Mouse (Mus musculus): ENCODE data around the gene Suclg1. TPM values are rescaled to one million over a fixed set of nuclear protein-coding genes. Genes with fewer than 3 reads are reported as not detected.

Suclg1 gene
- polyA plus RNA-seq, 1 experiment: 127 TPM

- H3ac ChIP-seq (ENCODE audit: control insufficient read depth, insufficient read length, low read depth): no peak overlapping the region
- H3K27me3 ChIP-seq (ENCODE audit: control insufficient read depth, insufficient read depth, insufficient read length): no peaks in the 10 kb centered on the region
- peaks cover 13% of the 10 kb centered on the region for H3K79me2 ChIP-seq (ENCODE audit: control insufficient read depth, insufficient read depth)
- H3K36me3 ChIP-seq (ENCODE audit: control insufficient read depth, insufficient read depth): peaks cover 60% of the 10 kb centered on the region
- TF ChIP-seq CEBPB (IDR thresholded peaks at IDR 0.05; ENCODE audit: low read depth) (no peak), MYOG (IDR thresholded peaks at IDR 0.05; ENCODE audit: control insufficient read depth, extremely low read depth, insufficient read length) (no peak), FOSL1 (IDR thresholded peaks at IDR 0.05; ENCODE audit: insufficient read depth, low read length, poor library complexity, severe bottlenecking) (no peak)
- no peak overlapping the region for H3K4me3 ChIP-seq (ENCODE audit: insufficient read depth, poor library complexity, severe bottlenecking)
- peaks cover 7% of the 10 kb centered on the region for H3K79me3 ChIP-seq (ENCODE audit: low read depth)
Measured at GRCm38 (mm10) chr6:73260110-73260509, 11.9 kb downstream of the Suclg1 start.

GRCm38 (mm10) chr6:73264801-73265200, 16.6 kb downstream of the Suclg1 start:
- no peak overlapping the region for H3ac ChIP-seq (ENCODE audit: control insufficient read depth, insufficient read length, low read depth)
- H3K27me3 ChIP-seq (ENCODE audit: control insufficient read depth, insufficient read depth, insufficient read length): no peaks in the 10 kb centered on the region
- no peak overlapping the region for H3K4me3 ChIP-seq (ENCODE audit: insufficient read depth, poor library complexity, severe bottlenecking)
- peaks cover 53% of the 10 kb centered on the region for H3K36me3 ChIP-seq (ENCODE audit: control insufficient read depth, insufficient read depth)
- H3K79me2 ChIP-seq (ENCODE audit: control insufficient read depth, insufficient read depth): no peaks in the 10 kb centered on the region
- no peak for TF ChIP-seq MAX (IDR thresholded peaks at IDR 0.05)
- TF ChIP-seq MYOG (IDR thresholded peaks at IDR 0.05; ENCODE audit: control insufficient read depth, extremely low read depth, insufficient read length): no peak
- TF ChIP-seq FOSL1 (IDR thresholded peaks at IDR 0.05; ENCODE audit: insufficient read depth, low read length, poor library complexity, severe bottlenecking): no peak
- TF ChIP-seq USF1 (IDR thresholded peaks at IDR 0.05; ENCODE audit: low read depth): no peak
- no peak for TF ChIP-seq CTCF (IDR thresholded peaks at IDR 0.05; ENCODE audit: control insufficient read depth, insufficient read depth, insufficient read length)
- TF ChIP-seq CEBPB (IDR thresholded peaks at IDR 0.05; ENCODE audit: low read depth): no peak
- TF ChIP-seq MYOD1 (IDR thresholded peaks at IDR 0.05; ENCODE audit: control insufficient read depth, insufficient read length, low read depth): no peak
- no peaks in the 10 kb centered on the region for H3K79me3 ChIP-seq (ENCODE audit: low read depth)

GRCm38 (mm10) chr6:73267738-73268311, 19.6 kb downstream of the Suclg1 start:
- no peak overlapping the region for H3ac ChIP-seq (ENCODE audit: control insufficient read depth, insufficient read length, low read depth)
- peaks cover 46% of the 10 kb centered on the region for H3K36me3 ChIP-seq (ENCODE audit: control insufficient read depth, insufficient read depth)
- no peaks in the 10 kb centered on the region for H3K27me3 ChIP-seq (ENCODE audit: control insufficient read depth, insufficient read depth, insufficient read length)
- no peak for TF ChIP-seq MYOG (IDR thresholded peaks at IDR 0.05; ENCODE audit: control insufficient read depth, extremely low read depth, insufficient read length)
- no peak for TF ChIP-seq FOSL1 (IDR thresholded peaks at IDR 0.05; ENCODE audit: insufficient read depth, low read length, poor library complexity, severe bottlenecking)
- TF ChIP-seq CTCF (IDR thresholded peaks at IDR 0.05; ENCODE audit: control insufficient read depth, insufficient read depth, insufficient read length): no peak
- no peak for TF ChIP-seq USF1 (IDR thresholded peaks at IDR 0.05; ENCODE audit: low read depth)
- no peak for TF ChIP-seq CEBPB (IDR thresholded peaks at IDR 0.05; ENCODE audit: low read depth)
- TF ChIP-seq MYOD1 (IDR thresholded peaks at IDR 0.05; ENCODE audit: control insufficient read depth, insufficient read length, low read depth): no peak
- no peak for TF ChIP-seq MAX (IDR thresholded peaks at IDR 0.05)
- no peaks in the 10 kb centered on the region for H3K79me2 ChIP-seq (ENCODE audit: control insufficient read depth, insufficient read depth)
- H3K79me3 ChIP-seq (ENCODE audit: low read depth): no peaks in the 10 kb centered on the region
- no peak overlapping the region for H3K4me3 ChIP-seq (ENCODE audit: insufficient read depth, poor library complexity, severe bottlenecking)

GRCm38 (mm10) chr6:73269374-73269773, 21.2 kb downstream of the Suclg1 start:
- H3K79me2 ChIP-seq (ENCODE audit: control insufficient read depth, insufficient read depth): no peaks in the 10 kb centered on the region
- H3K36me3 ChIP-seq (ENCODE audit: control insufficient read depth, insufficient read depth): peaks cover 51% of the 10 kb centered on the region
- no peak overlapping the region for H3K4me3 ChIP-seq (ENCODE audit: insufficient read depth, poor library complexity, severe bottlenecking)
- no peaks in the 10 kb centered on the region for H3K27me3 ChIP-seq (ENCODE audit: control insufficient read depth, insufficient read depth, insufficient read length)
- no peaks in the 10 kb centered on the region for H3K79me3 ChIP-seq (ENCODE audit: low read depth)
- no peak overlapping the region for H3ac ChIP-seq (ENCODE audit: control insufficient read depth, insufficient read length, low read depth)
- TF ChIP-seq CEBPB (IDR thresholded peaks at IDR 0.05; ENCODE audit: low read depth): no peak
- no peak for TF ChIP-seq FOSL1 (IDR thresholded peaks at IDR 0.05; ENCODE audit: insufficient read depth, low read length, poor library complexity, severe bottlenecking)

GRCm38 (mm10) chr6:73271546-73272091, 23.4 kb downstream of the Suclg1 start:
- Histone ChIP-seq H3ac (ENCODE audit: control insufficient read depth, insufficient read length, low read depth) (no peak overlapping the region), H3K79me2 (ENCODE audit: control insufficient read depth, insufficient read depth) (no peaks in the 10 kb centered on the region), H3K36me3 (ENCODE audit: control insufficient read depth, insufficient read depth) (peaks cover 60% of the 10 kb centered on the region), H3K4me3 (ENCODE audit: insufficient read depth, poor library complexity, severe bottlenecking) (no peak overlapping the region), H3K79me3 (ENCODE audit: low read depth) (no peaks in the 10 kb centered on the region), H3K27me3 (ENCODE audit: control insufficient read depth, insufficient read depth, insufficient read length) (no peaks in the 10 kb centered on the region)
- TF ChIP-seq MYOG (IDR thresholded peaks at IDR 0.05; ENCODE audit: control insufficient read depth, extremely low read depth, insufficient read length) (no peak), CEBPB (IDR thresholded peaks at IDR 0.05; ENCODE audit: low read depth) (no peak)

GRCm38 (mm10) chr6:73275002-73275401, 26.8 kb downstream of the Suclg1 start:
- Histone ChIP-seq H3K36me3 (ENCODE audit: control insufficient read depth, insufficient read depth) (peaks cover 68% of the 10 kb centered on the region), H3K79me2 (ENCODE audit: control insufficient read depth, insufficient read depth) (no peaks in the 10 kb centered on the region), H3K27me3 (ENCODE audit: control insufficient read depth, insufficient read depth, insufficient read length) (no peaks in the 10 kb centered on the region), H3K79me3 (ENCODE audit: low read depth) (no peaks in the 10 kb centered on the region), H3ac (ENCODE audit: control insufficient read depth, insufficient read length, low read depth) (no peak overlapping the region), H3K4me3 (ENCODE audit: insufficient read depth, poor library complexity, severe bottlenecking) (no peak overlapping the region)
- no peak for TF ChIP-seq FOSL1 (IDR thresholded peaks at IDR 0.05; ENCODE audit: insufficient read depth, low read length, poor library complexity, severe bottlenecking)
- TF ChIP-seq CEBPB (IDR thresholded peaks at IDR 0.05; ENCODE audit: low read depth): no peak
- TF ChIP-seq USF1 (IDR thresholded peaks at IDR 0.05; ENCODE audit: low read depth): no peak
- no peak for TF ChIP-seq MYOD1 (IDR thresholded peaks at IDR 0.05; ENCODE audit: control insufficient read depth, insufficient read length, low read depth)
- no peak for TF ChIP-seq MAX (IDR thresholded peaks at IDR 0.05)
- no peak for TF ChIP-seq MYOG (IDR thresholded peaks at IDR 0.05; ENCODE audit: control insufficient read depth, extremely low read depth, insufficient read length)
- no peak for TF ChIP-seq CTCF (IDR thresholded peaks at IDR 0.05; ENCODE audit: control insufficient read depth, insufficient read depth, insufficient read length)
